Mouse (Mus musculus) E14TG2a.4 (cell line): Measurements from ENCODE around the gene Cc2d2b.

ENCODE experiments used
- CTCF ChIP-seq: conservative IDR thresholded peaks from 2 replicates; pipeline ENCODE4 v1.5.1; 2014; ENCODE audit warnings: low read length
- NANOG ChIP-seq: IDR thresholded peaks from 2 replicates; pipeline ENCODE4 v1.6.1; 2014; ENCODE audit warnings: borderline replicate concordance, low read length, mixed read lengths

DNA sequence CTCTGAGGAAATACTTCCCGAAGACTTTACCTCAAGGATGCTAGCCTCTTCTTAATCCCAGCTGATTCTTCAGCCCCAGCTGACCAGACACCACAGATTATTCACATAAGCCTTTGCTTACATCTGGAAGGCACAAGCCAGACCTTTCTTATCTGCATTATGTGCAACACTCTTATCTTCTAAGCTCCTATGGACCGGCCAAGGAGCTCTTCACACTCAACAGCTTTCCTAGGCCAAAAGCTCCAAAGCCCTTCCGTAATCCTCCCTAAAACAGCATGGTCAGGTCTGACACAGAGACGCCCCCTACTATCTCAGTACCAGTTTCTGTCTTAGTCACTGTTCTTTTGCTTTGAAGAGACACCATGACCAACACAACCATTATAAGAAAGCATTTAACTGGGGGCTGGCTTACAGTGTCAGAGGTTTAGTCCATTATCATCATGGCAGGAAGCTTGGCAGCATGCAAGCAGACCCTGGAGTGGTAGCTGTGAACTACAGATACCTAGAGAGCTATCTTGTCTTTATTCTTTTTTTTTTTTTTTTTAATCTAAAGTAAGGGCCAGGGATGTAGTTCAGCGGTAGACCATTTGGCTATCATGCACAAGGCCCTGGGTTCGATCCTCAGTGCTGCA lies 69.5 kb downstream of the Cc2d2b start:
- TF ChIP-seq CTCF = no peak
- TF ChIP-seq NANOG = no peak
